Mouse (Mus musculus) myocyte (in vitro differentiated cells): ENCODE data around the gene Vps50.

Source experiments
- MAX ChIP-seq: IDR thresholded peaks from one replicate; pipeline ENCODE4 v1.6.1; 2011; ENCODE audit warnings: low read depth, mild to moderate bottlenecking, control low read depth
- MYOD1 ChIP-seq, 3 experiments: IDR thresholded peaks; one replicate each; pipeline ENCODE4 v1.6.1; 2011; ENCODE audit warnings: control low read depth in 2 of 3, low read depth in 2 of 3, mild to moderate bottlenecking in 2 of 3, moderate library complexity in 1 of 3; ENCODE audit not compliant: insufficient read length in 2 of 3, control insufficient read depth in 1 of 3
- POLR2A ChIP-seq: IDR thresholded peaks from one replicate; pipeline ENCODE4 v1.6.1; 2011; ENCODE audit warnings: low read depth, mild to moderate bottlenecking, control low read depth, moderate library complexity; ENCODE audit not compliant: insufficient read length
- POLR2AphosphoS2 ChIP-seq: IDR thresholded peaks from one replicate; pipeline ENCODE4 v1.6.1; 2011; ENCODE audit warnings: low read depth, control low read depth; ENCODE audit not compliant: insufficient read length
- REST ChIP-seq: IDR thresholded peaks from one replicate; pipeline ENCODE4 v1.6.1; 2011; ENCODE audit warnings: mild to moderate bottlenecking, control low read depth, moderate library complexity; ENCODE audit not compliant: insufficient read depth, insufficient read length
- TCF12 ChIP-seq: IDR thresholded peaks from one replicate; pipeline ENCODE4 v1.6.1; 2011; ENCODE audit warnings: mild to moderate bottlenecking, control low read depth; ENCODE audit not compliant: poor library complexity, insufficient read depth, severe bottlenecking
- TCF3 ChIP-seq: IDR thresholded peaks from one replicate; pipeline ENCODE4 v1.6.1; 2011; ENCODE audit warnings: low read depth, control low read depth; ENCODE audit not compliant: insufficient read length
- USF1 ChIP-seq: IDR thresholded peaks from one replicate; pipeline ENCODE4 v1.6.1; 2011; ENCODE audit warnings: low read depth, mild to moderate bottlenecking, control low read depth, moderate library complexity

- TF ChIP-seq POLR2A (no peak), MYOD1 (IDR thresholded peaks at IDR 0.05; ENCODE audit: control insufficient read depth in 1 of 3, insufficient read length in 2 of 3, low read depth in 2 of 3) (no peak), USF1 (no peak), MAX (no peak), TCF3 (no peak), POLR2AphosphoS2 (no peak), TCF12 (no peak), REST (no peak)
Measured at GRCm38 (mm10) chr6:3565667-3566066, 67.5 kb downstream of the Vps50 start.
